Mouse (Mus musculus): ENCODE measurements around the gene Gabpa.

DNA sequence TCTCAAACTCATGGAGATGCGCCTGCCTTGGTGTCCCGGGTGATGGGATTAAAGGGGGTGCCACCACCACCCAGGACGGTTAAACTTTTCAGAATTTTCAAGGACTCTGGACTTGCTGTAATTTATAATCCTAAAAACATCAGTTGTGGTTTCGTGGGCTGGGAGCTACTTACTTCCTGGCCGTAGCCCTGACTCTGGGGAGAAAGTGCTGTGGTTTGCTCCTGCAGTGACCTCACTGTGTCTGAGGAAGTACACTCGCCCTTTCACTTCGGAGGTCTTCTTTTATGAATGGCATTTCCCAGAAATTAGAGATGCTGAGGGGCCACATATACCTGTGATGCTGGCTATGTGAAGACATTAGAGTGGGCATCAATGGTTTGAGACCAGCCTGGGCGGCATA lies 20.2 kb upstream of the Gabpa start:
- TF ChIP-seq CTCF (IDR thresholded peaks at IDR 0.05; ENCODE audit: control insufficient read depth, insufficient read depth, insufficient read length) = no peak
- TF ChIP-seq USF1 (IDR thresholded peaks at IDR 0.05; ENCODE audit: low read depth) = no peak
